Mouse (Mus musculus) lung, adult 2 months (tissue): ENCODE measurements around the gene Ces1f. TPM values are rescaled to one million over a fixed set of nuclear protein-coding genes. Genes with fewer than 3 reads are reported as not detected.

Source experiments
- DNase-seq: peaks from one replicate; pipeline ENCODE4 v3.0.0; 2022
- H3K4me1 ChIP-seq: fragments of 200-500 bp; 2 replicates; pipeline ENCODE4 v1.6.1; 2011; ENCODE audit warnings: low read length; ENCODE audit not compliant: control insufficient read depth, insufficient read depth
- H3K4me3 ChIP-seq: fragments of 200-500 bp; replicated peaks from 2 replicates; pipeline ENCODE3; 2011; ENCODE audit warnings: low read depth, mild to moderate bottlenecking, control low read depth, low read length; ENCODE audit errors: extremely low read depth
- CTCF ChIP-seq: fragments of 200-500 bp; IDR thresholded peaks from 2 replicates; pipeline ENCODE4 v1.5.1; 2011; ENCODE audit warnings: mild to moderate bottlenecking, low read length, control low read depth; ENCODE audit not compliant: insufficient read depth
- POLR2A ChIP-seq: fragments of 200-500 bp; IDR thresholded peaks from 2 replicates; pipeline ENCODE4 v1.6.1; 2011; ENCODE audit warnings: low read depth, mild to moderate bottlenecking, control low read depth, low read length, borderline replicate concordance; ENCODE audit errors: extremely low read depth
- WGBS: fragments of 180-500 bp; shearing (Covaris S2); methylation state at CpG from one replicate; pipeline ENCODE4 v1.1.7; 2018; 5-methylcytosine and 5-hydroxymethylcytosine counted together
- polyA plus RNA-seq: library from polyadenylated mRNA; depleted of rRNA; stranded (reverse); fragments of >200 nt; gene quantifications from 2 replicates; pipeline ENCODE4 v1.2.3, GENCODE M21; 2012; rRNA removed

The Ces1f gene
- polyA plus RNA-seq, 1 experiment, result 2.8 TPM

DNA sequence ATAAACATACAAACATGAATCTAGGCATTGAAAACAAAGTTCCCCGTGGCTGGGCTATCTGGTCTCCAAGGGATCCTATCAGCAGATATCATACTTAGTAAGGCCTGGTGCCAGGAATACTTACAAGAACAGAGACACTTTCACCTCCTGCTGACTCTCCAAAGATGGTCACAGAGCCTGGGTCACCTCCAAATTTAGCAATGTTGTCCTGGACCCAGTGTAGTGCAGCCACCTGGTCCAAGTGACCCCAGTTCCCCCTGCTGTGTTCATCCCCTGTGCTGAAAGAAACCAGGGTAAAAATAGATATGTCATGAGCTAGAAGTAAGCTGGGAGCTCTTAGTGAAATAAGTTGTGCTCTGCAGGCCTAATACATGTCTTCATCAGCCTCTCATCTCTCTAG is 62.2 kb downstream of the Ces1f start:
- Histone ChIP-seq H3K4me1 (no peaks in the 10 kb centered on the region), H3K4me3 (no peak overlapping the region)
- TF ChIP-seq POLR2A (no peak), CTCF (no peak)
- DNase-seq, result no peak
- WGBS, result 32% methylated on average over 1 of the region's 1 CpGs

DNA sequence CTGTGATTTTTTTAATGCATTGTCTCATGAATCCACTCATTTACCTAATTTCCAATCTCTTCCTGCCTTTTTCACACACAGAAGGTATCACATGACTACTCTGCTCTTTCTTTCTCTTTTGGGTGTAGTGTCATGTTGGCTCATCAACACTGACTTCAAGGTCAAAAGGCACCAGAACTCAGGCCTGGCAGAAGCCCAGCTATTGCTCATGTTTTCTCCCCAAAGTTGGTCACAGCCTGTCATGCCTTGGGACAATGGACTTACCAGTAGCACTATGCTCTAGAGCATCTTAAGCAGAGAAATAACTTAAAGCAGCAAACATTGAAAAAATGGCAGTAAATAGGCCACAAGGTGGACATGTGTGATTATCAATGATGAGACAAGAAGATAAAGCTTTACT is 68.5 kb downstream of the Ces1f start:
- H3K4me3 ChIP-seq, result no peak overlapping the region
- no peak for DNase-seq
- H3K4me1 ChIP-seq, result no peaks in the 10 kb centered on the region
- TF ChIP-seq POLR2A, result no peak
- no peak for TF ChIP-seq CTCF

Other genes starting within 250 kb of the Ces1f start
- 0.07 TPM in 1 of 2 replicates, not detected in the other for gene Ces1a, start 231.6 kb downstream of the Ces1f start, polyA plus RNA-seq
- gene Ces1b, start 199.7 kb downstream of the Ces1f start, polyA plus RNA-seq, result 0.20 and 3.4 TPM in 2 replicates
- gene Ces1c, start 148.5 kb downstream of the Ces1f start, polyA plus RNA-seq, result 0.22 and 0.34 TPM in 2 replicates
- 654 and 895 TPM in 2 replicates for gene Ces1d, start 81.9 kb downstream of the Ces1f start, polyA plus RNA-seq
- 4.3 and 8.1 TPM in 2 replicates for gene Ces1e, start 50.1 kb downstream of the Ces1f start, polyA plus RNA-seq
- 1.7 and 2.4 TPM in 2 replicates for gene Ces1g, start 57.6 kb upstream of the Ces1f start, polyA plus RNA-seq
- 0.12 and 8.6 TPM in 2 replicates for gene Ces1h, start 100.0 kb upstream of the Ces1f start, polyA plus RNA-seq